Mouse (Mus musculus) heart, adult 2 months (tissue): ENCODE data around the gene Rbms1. TPM values are rescaled to one million over a fixed set of nuclear protein-coding genes. Genes with fewer than 3 reads are reported as not detected.

Source experiments
- DNase-seq, 2 experiments: peaks; one replicate each; pipeline ENCODE4 v3.0.0; 2021
- H3K27ac ChIP-seq: fragments of 200-600 bp; 2 replicates; pipeline ENCODE4 v1.8.1; 2022
- H3K27me3 ChIP-seq: fragments of 200-500 bp; 2 replicates; pipeline ENCODE4 v1.6.1; 2012; ENCODE audit warnings: mild to moderate bottlenecking, low read length, inconsistent platforms, mixed read lengths; ENCODE audit not compliant: control insufficient read depth, insufficient read depth
- H3K36me3 ChIP-seq: fragments of 200-500 bp; 2 replicates; pipeline ENCODE4 v1.6.1; 2012; ENCODE audit warnings: low read length, inconsistent platforms; ENCODE audit not compliant: control insufficient read depth, insufficient read depth
- H3K4me1 ChIP-seq: fragments of 200-500 bp; 2 replicates; pipeline ENCODE4 v1.6.1; 2011; ENCODE audit warnings: low read length; ENCODE audit not compliant: control insufficient read depth, insufficient read depth
- H3K4me3 ChIP-seq: fragments of 200-600 bp; 2 replicates; pipeline ENCODE4 v1.8.1; 2022
- H3K79me2 ChIP-seq: fragments of 200-500 bp; replicated peaks from 2 replicates; pipeline ENCODE4 v1.6.1; 2012; ENCODE audit warnings: mild to moderate bottlenecking, inconsistent platforms, low read length, moderate library complexity, mixed read lengths; ENCODE audit not compliant: control insufficient read depth, insufficient read depth
- H3K9ac ChIP-seq: fragments of 200-500 bp; 2 replicates; pipeline ENCODE4 v1.6.1; 2012; ENCODE audit warnings: low read depth, mild to moderate bottlenecking, control low read depth, inconsistent platforms, low read length, mixed read lengths
- CTCF ChIP-seq: fragments of 200-600 bp; IDR thresholded peaks from 2 replicates; pipeline ENCODE4 v1.8.1; 2022; ENCODE audit warnings: antibody characterized with exemption, mild to moderate bottlenecking, moderate library complexity
- EP300 ChIP-seq: fragments of 200-500 bp; IDR thresholded peaks from 2 replicates; pipeline ENCODE4 v1.6.1; 2011; ENCODE audit warnings: low read depth, low read length, control low read depth; ENCODE audit not compliant: insufficient read depth
- POLR2A ChIP-seq: fragments of 200-500 bp; IDR thresholded peaks from 2 replicates; pipeline ENCODE4 v1.6.1; 2011; ENCODE audit warnings: mild to moderate bottlenecking, low read depth, low read length, control low read depth; ENCODE audit not compliant: insufficient read depth
- WGBS: fragments of 180-500 bp; shearing (Covaris S2); methylation state at CpG from one replicate; pipeline ENCODE4 v1.1.7; 2018; 5-methylcytosine and 5-hydroxymethylcytosine counted together
- intact Hi-C: fragments of 180-260 bp; cut with DNase I; formaldehyde crosslinking; loops from one replicate; pipeline ENCODE4 v1.15.1; 2025
- polyA plus RNA-seq: library from polyadenylated mRNA; depleted of rRNA; stranded (reverse); fragments of >200 nt; gene quantifications from 2 replicates; pipeline ENCODE4 v1.2.3, GENCODE M21; 2012
- total RNA-seq, 2 experiments: library from RNA; stranded (reverse); gene quantifications; 2 replicates each; pipeline ENCODE4 v1.2.3; 2021

Gene Rbms1
- total and polyA plus RNA-seq, 3 experiments = 44.5 to 79.4 (median 48.7) TPM

GRCm38 (mm10) chr2:60872095-60872811 is 90.7 kb downstream of the Rbms1 start:
- Histone ChIP-seq H3K36me3 (peaks cover 49% of the 10 kb centered on the region), H3K79me2 (peaks cover 15% of the 10 kb centered on the region), H3K9ac (no peak overlapping the region), H3K4me3 (no peak overlapping the region), H3K4me1 (peaks cover 42% of the 10 kb centered on the region), H3K27ac (peak overlapping the region; percentile 32), H3K27me3 (no peaks in the 10 kb centered on the region)
- no peak for DNase-seq
- intact Hi-C loops = no loop called here
- WGBS = 46% methylated on average over 7 of the region's 7 CpGs
- TF ChIP-seq EP300 (no peak), CTCF (no peak), POLR2A (no peak)

DNA sequence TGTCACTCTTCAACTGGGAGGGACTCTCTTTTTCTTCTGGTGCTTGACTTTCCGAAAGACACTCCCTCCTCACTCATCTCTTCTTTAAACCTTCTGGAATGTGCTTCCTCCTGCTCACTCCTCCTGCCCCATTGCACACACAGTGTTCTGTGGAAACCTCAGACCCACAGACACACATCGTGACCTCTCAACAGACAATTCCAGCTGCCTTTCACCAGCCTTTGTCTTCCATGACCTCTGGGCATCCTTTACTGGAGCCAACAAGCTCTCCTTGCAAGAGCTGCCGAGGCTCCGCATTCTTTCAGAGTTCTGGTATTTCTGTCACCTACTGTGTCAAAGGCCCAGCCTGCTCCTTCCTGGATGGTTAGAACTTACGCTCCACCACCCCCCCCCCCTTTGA is 92.0 kb downstream of the Rbms1 start:
- intact Hi-C loops = no loop called here
- H3K4me1 ChIP-seq = peaks cover 43% of the 10 kb centered on the region
- 17% methylated on average over 5 of the region's 5 CpGs for WGBS

GRCm38 (mm10) chr2:60870450-60870849 is 92.5 kb downstream of the Rbms1 start:
- DNase-seq = no peak
- no peak overlapping the region for H3K4me3 ChIP-seq

More for the DNA sequence above, 92.0 kb downstream of the Rbms1 start:
- TF ChIP-seq CTCF = no peak
- no peak for TF ChIP-seq POLR2A
- no peak for TF ChIP-seq EP300
- H3K27me3 ChIP-seq = no peaks in the 10 kb centered on the region
- peaks cover 48% of the 10 kb centered on the region for H3K36me3 ChIP-seq
- H3K9ac ChIP-seq = no peak overlapping the region
- DNase-seq = no peak
- peaks cover 20% of the 10 kb centered on the region for H3K79me2 ChIP-seq
- H3K27ac ChIP-seq = peak overlapping the region; percentile 47
- H3K4me3 ChIP-seq = no peak overlapping the region

GRCm38 (mm10) chr2:60869001-60869743 is 93.8 kb downstream of the Rbms1 start:
- WGBS = 40% methylated on average over 12 of the region's 12 CpGs
- DNase-seq = no peak
- TF ChIP-seq POLR2A (no peak), CTCF (no peak), EP300 (no peak)
- no peak overlapping the region for H3K27ac ChIP-seq
- peaks cover 46% of the 10 kb centered on the region for H3K4me1 ChIP-seq
- no peaks in the 10 kb centered on the region for H3K27me3 ChIP-seq
- peaks cover 59% of the 10 kb centered on the region for H3K36me3 ChIP-seq
- no peak overlapping the region for H3K9ac ChIP-seq
- intact Hi-C loops = no loop called here
- no peak overlapping the region for H3K4me3 ChIP-seq
- peaks cover 18% of the 10 kb centered on the region for H3K79me2 ChIP-seq

More at GRCm38 (mm10) chr2:60870450-60870849, 92.5 kb downstream of the Rbms1 start:
- Histone ChIP-seq H3K79me2 (peaks cover 21% of the 10 kb centered on the region), H3K27ac (peak overlapping the region; percentile 47), H3K9ac (no peak overlapping the region), H3K4me1 (peaks cover 44% of the 10 kb centered on the region), H3K27me3 (no peaks in the 10 kb centered on the region), H3K36me3 (peaks cover 52% of the 10 kb centered on the region)
- TF ChIP-seq CTCF (no peak), POLR2A (no peak), EP300 (0 out of 2 replicates have a peak, but pooled peaks have one; percentile 11)
- intact Hi-C loops = no loop called here
- WGBS = 52% methylated on average over 4 of the region's 4 CpGs

DNA sequence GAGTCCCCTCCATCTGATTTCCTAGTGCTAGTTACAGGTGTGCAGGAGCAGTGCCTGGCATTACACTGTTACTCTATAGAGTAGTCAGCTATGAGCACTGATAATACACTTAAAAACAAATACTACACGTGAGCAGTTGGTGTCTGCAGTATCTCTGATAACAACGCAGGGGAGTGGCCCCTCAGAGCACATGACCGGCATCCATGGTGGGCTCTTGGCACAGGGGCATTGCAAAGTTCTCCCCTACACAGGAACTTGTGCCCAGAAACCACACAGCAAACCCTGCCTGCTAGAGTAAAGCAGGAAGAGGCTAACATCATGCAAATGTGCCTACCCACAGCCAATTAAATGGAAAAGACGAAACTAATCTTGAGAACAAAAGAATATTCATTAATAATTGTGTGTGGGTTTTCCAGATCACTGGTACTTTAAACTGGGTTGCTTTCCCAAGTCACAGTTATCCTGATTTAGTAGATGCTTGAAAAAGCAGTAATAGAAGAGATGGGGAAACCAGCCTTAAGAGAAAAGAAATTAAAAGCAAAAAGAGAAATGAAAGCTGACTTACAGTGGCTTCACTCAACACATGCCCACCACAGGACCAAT is 94.8 kb downstream of the Rbms1 start:
- H3K27ac ChIP-seq = no peak overlapping the region
- no peak overlapping the region for H3K4me3 ChIP-seq
- H3K79me2 ChIP-seq = peaks cover 15% of the 10 kb centered on the region
- DNase-seq = peak in 1 of 2 experiments; percentile 16
- H3K36me3 ChIP-seq = peaks cover 55% of the 10 kb centered on the region
- H3K9ac ChIP-seq = no peak overlapping the region
- 37% methylated on average over 4 of the region's 4 CpGs for WGBS
- intact Hi-C loops = no loop called here
- no peaks in the 10 kb centered on the region for H3K27me3 ChIP-seq
- no peak for TF ChIP-seq POLR2A
- H3K4me1 ChIP-seq = peaks cover 45% of the 10 kb centered on the region

GRCm38 (mm10) chr2:60867304-60867703 is 95.7 kb downstream of the Rbms1 start:
- intact Hi-C loops = no loop called here
- TF ChIP-seq POLR2A (no peak), CTCF (no peak), EP300 (no peak)
- peak in 1 of 2 experiments; percentile 9 for DNase-seq
- Histone ChIP-seq H3K27me3 (no peaks in the 10 kb centered on the region), H3K9ac (no peak overlapping the region), H3K4me3 (no peak overlapping the region), H3K4me1 (peaks cover 41% of the 10 kb centered on the region), H3K27ac (no peak overlapping the region), H3K79me2 (peaks cover 15% of the 10 kb centered on the region), H3K36me3 (peaks cover 50% of the 10 kb centered on the region)
- 96% methylated on average over 8 of the region's 8 CpGs for WGBS
